Mouse (Mus musculus) limb, embryonic 11.5 days (tissue): Measurements from ENCODE around the gene Fgfr2. TPM values are rescaled to one million over a fixed set of nuclear protein-coding genes. Genes with fewer than 3 reads are reported as not detected.

Experiments used
- ATAC-seq: fragments of 200-750 bp; cut with Nextera tagmentation; 2 replicates; pipeline ENCODE4 v1.8.0; 2017; ENCODE audit warnings: low read depth; ENCODE audit not compliant: insufficient number of reproducible peaks, low FRiP score, low TSS enrichment
- DNase-seq: peaks from one replicate; pipeline ENCODE4 v3.0.0-alpha.2; 2015; ENCODE audit warnings: low spot score
- H3K27ac ChIP-seq: fragments of 300-500 bp; sonication (generic); replicated peaks from 2 replicates; pipeline ENCODE4 v1.5.1; 2014; ENCODE audit warnings: low read depth, mild to moderate bottlenecking, low read length
- H3K27me3 ChIP-seq: fragments of 300-500 bp; sonication (generic); 2 replicates; pipeline ENCODE4 v1.6.1; 2014; ENCODE audit warnings: mild to moderate bottlenecking, low read length, mixed read lengths; ENCODE audit not compliant: control insufficient read depth, insufficient read depth
- H3K36me3 ChIP-seq: fragments of 300-500 bp; sonication (generic); 2 replicates; pipeline ENCODE4 v1.6.1; 2014; ENCODE audit warnings: mild to moderate bottlenecking, low read length, moderate library complexity, mixed read lengths; ENCODE audit not compliant: control insufficient read depth, insufficient read depth
- H3K4me1 ChIP-seq: fragments of 300-500 bp; sonication (generic); 2 replicates; pipeline ENCODE4 v1.6.1; 2014; ENCODE audit warnings: low read length, mixed read lengths; ENCODE audit not compliant: control insufficient read depth, insufficient read depth
- H3K4me2 ChIP-seq: fragments of 300-500 bp; sonication (generic); 2 replicates; pipeline ENCODE4 v1.6.1; 2014; ENCODE audit warnings: low read depth, mild to moderate bottlenecking, moderate library complexity; ENCODE audit not compliant: severe bottlenecking
- H3K4me3 ChIP-seq: fragments of 300-500 bp; sonication (generic); 2 replicates; pipeline ENCODE4 v1.5.1; 2014; ENCODE audit warnings: low read depth, low read length
- H3K9ac ChIP-seq: fragments of 300-500 bp; sonication (generic); 2 replicates; pipeline ENCODE4 v1.6.1; 2014; ENCODE audit warnings: mild to moderate bottlenecking, low read length
- H3K9me3 ChIP-seq: fragments of 300-500 bp; sonication (generic); 2 replicates; pipeline ENCODE4 v1.6.1; 2016; ENCODE audit warnings: low read length; ENCODE audit not compliant: control insufficient read depth
- WGBS: fragments of 180-500 bp; shearing (Covaris S2); extraction: QIAGEN DNeasy Blood & Tissue Kit; methylation state at CpG from one replicate; pipeline ENCODE4 v1.1.7; 2014; 5-methylcytosine and 5-hydroxymethylcytosine counted together
- polyA plus RNA-seq: library from polyadenylated mRNA; unstranded; fragments of >200 nt; fragmentation: Nextera tagmentation; extraction: Ambion mirVana; gene quantifications from 2 replicates; pipeline ENCODE4 v1.2.1, GENCODE M21; 2014

Gene Fgfr2
- polyA plus RNA-seq, 1 experiment from 2014 or later = 60.1 TPM

- ATAC-seq (no peak), DNase-seq (no peak)
- Histone ChIP-seq H3K4me1 (peaks cover 5% of the 10 kb centered on the region), H3K9ac (no peak overlapping the region), H3K4me2 (no peak overlapping the region), H3K27me3 (no peaks in the 10 kb centered on the region), H3K36me3 (no peaks in the 10 kb centered on the region), H3K27ac (no peak overlapping the region), H3K9me3 (no peaks in the 10 kb centered on the region), H3K4me3 (no peak overlapping the region)
- 68% methylated on average over 4 of the region's 4 CpGs for WGBS
Observed at GRCm38 (mm10) chr7:131810916-131811315, 1312.2 kb downstream of the Fgfr2 start.

- H3K9me3 ChIP-seq = no peaks in the 10 kb centered on the region
- peaks cover 5% of the 10 kb centered on the region for H3K4me1 ChIP-seq
- no peak overlapping the region for H3K4me3 ChIP-seq
- H3K9ac ChIP-seq = no peak overlapping the region
- H3K4me2 ChIP-seq = no peak overlapping the region
- no peaks in the 10 kb centered on the region for H3K27me3 ChIP-seq
- DNase-seq (no peak), ATAC-seq (no peak)
- 42% methylated on average over 5 of the region's 5 CpGs for WGBS
- H3K36me3 ChIP-seq = no peaks in the 10 kb centered on the region
- no peak overlapping the region for H3K27ac ChIP-seq
Observed at GRCm38 (mm10) chr7:131809584-131810181, 1313.5 kb downstream of the Fgfr2 start.

- WGBS = 13% methylated on average over 2 of the region's 2 CpGs
- no peak overlapping the region for H3K4me2 ChIP-seq
- no peak overlapping the region for H3K4me3 ChIP-seq
- H3K4me1 ChIP-seq = peaks cover 5% of the 10 kb centered on the region
- no peak overlapping the region for H3K9ac ChIP-seq
- DNase-seq = no peak
- no peak overlapping the region for H3K27ac ChIP-seq
- ATAC-seq = no peak
- no peaks in the 10 kb centered on the region for H3K9me3 ChIP-seq
- no peaks in the 10 kb centered on the region for H3K27me3 ChIP-seq
- H3K36me3 ChIP-seq = no peaks in the 10 kb centered on the region
Observed at GRCm38 (mm10) chr7:131807257-131807656, 1315.9 kb downstream of the Fgfr2 start.

GRCm38 (mm10) chr7:131805525-131806202 is 1317.5 kb downstream of the Fgfr2 start:
- WGBS = 84% methylated on average over 9 of the region's 9 CpGs
- no peak for DNase-seq

GRCm38 (mm10) chr7:131800416-131801045 is 1322.6 kb downstream of the Fgfr2 start:
- Histone ChIP-seq H3K4me2 (no peak overlapping the region), H3K4me1 (peaks cover 9% of the 10 kb centered on the region), H3K27me3 (no peaks in the 10 kb centered on the region), H3K9me3 (no peaks in the 10 kb centered on the region), H3K4me3 (no peak overlapping the region), H3K36me3 (no peaks in the 10 kb centered on the region), H3K27ac (no peak overlapping the region), H3K9ac (no peak overlapping the region)
- 7% methylated on average over 6 of the region's 6 CpGs for WGBS
- DNase-seq (peak; percentile 77), ATAC-seq (no peak)

More at GRCm38 (mm10) chr7:131805525-131806202, 1317.5 kb downstream of the Fgfr2 start:
- Histone ChIP-seq H3K9me3 (no peaks in the 10 kb centered on the region), H3K36me3 (no peaks in the 10 kb centered on the region), H3K9ac (no peak overlapping the region), H3K27me3 (no peaks in the 10 kb centered on the region), H3K4me2 (no peak overlapping the region), H3K27ac (no peak overlapping the region), H3K4me3 (no peak overlapping the region), H3K4me1 (peaks cover 12% of the 10 kb centered on the region)
- no peak for ATAC-seq

- H3K4me1 ChIP-seq = peaks cover 9% of the 10 kb centered on the region
- no peak overlapping the region for H3K9ac ChIP-seq
- DNase-seq (peak; percentile 64), ATAC-seq (no peak)
- H3K36me3 ChIP-seq = no peaks in the 10 kb centered on the region
- no peak overlapping the region for H3K4me3 ChIP-seq
- H3K27ac ChIP-seq = no peak overlapping the region
- no peak overlapping the region for H3K4me2 ChIP-seq
- WGBS = 14% methylated on average over 6 of the region's 6 CpGs
- H3K9me3 ChIP-seq = no peaks in the 10 kb centered on the region
- no peaks in the 10 kb centered on the region for H3K27me3 ChIP-seq
Observed at GRCm38 (mm10) chr7:131797161-131797560, 1326.0 kb downstream of the Fgfr2 start.

GRCm38 (mm10) chr7:131788595-131789206 is 1334.4 kb downstream of the Fgfr2 start:
- Histone ChIP-seq H3K4me3 (no peak overlapping the region), H3K27me3 (no peaks in the 10 kb centered on the region)
- DNase-seq = no peak

GRCm38 (mm10) chr7:131785721-131786120 is 1337.4 kb downstream of the Fgfr2 start:
- H3K4me3 ChIP-seq = no peak overlapping the region
- H3K27ac ChIP-seq = no peak overlapping the region
- H3K4me2 ChIP-seq = no peak overlapping the region
- no peak for DNase-seq
- no peaks in the 10 kb centered on the region for H3K27me3 ChIP-seq
- H3K9me3 ChIP-seq = no peaks in the 10 kb centered on the region
- 87% methylated on average over 3 of the region's 3 CpGs for WGBS
- no peak overlapping the region for H3K9ac ChIP-seq
- no peaks in the 10 kb centered on the region for H3K36me3 ChIP-seq
- no peak for ATAC-seq
- H3K4me1 ChIP-seq = no peaks in the 10 kb centered on the region

More at GRCm38 (mm10) chr7:131788595-131789206, 1334.4 kb downstream of the Fgfr2 start:
- Histone ChIP-seq H3K9me3 (no peaks in the 10 kb centered on the region), H3K27ac (no peak overlapping the region), H3K4me2 (no peak overlapping the region), H3K36me3 (no peaks in the 10 kb centered on the region), H3K4me1 (no peaks in the 10 kb centered on the region), H3K9ac (no peak overlapping the region)
- 78% methylated on average over 10 of the region's 10 CpGs for WGBS
- ATAC-seq = no peak
